Mouse (Mus musculus): ENCODE results near the gene Clca3a1. TPM values are rescaled to one million over a fixed set of nuclear protein-coding genes. Genes with fewer than 3 reads are reported as not detected.
"Not testable (repeated sequence)": the region's sequence is repeated elsewhere in the genome, so short reads cannot be mapped to it uniquely, and the experiment has no call there.

Gene Clca3a1
- polyA plus RNA-seq, 1 experiment from 2014 or later: 0.39 TPM

- WGBS: 29% methylated on average over 3 of the region's 3 CpGs
- H3K4me2 ChIP-seq; H3K4me1 ChIP-seq (replicated peaks); H3K9ac ChIP-seq; H3K9me3 ChIP-seq; H3K27ac ChIP-seq (replicated peaks); H3K4me3 ChIP-seq; ATAC-seq (ENCODE audit: low read depth); H3K36me3 ChIP-seq; H3K27me3 ChIP-seq: not testable (repeated sequence)
Observed at GRCm38 (mm10) chr3:144747706-144748105, 13.1 kb downstream of the Clca3a1 start.

- H3K36me3 ChIP-seq; H3K4me3 ChIP-seq; H3K9ac ChIP-seq; H3K4me2 ChIP-seq; H3K9me3 ChIP-seq; H3K4me1 ChIP-seq (replicated peaks); H3K27me3 ChIP-seq; H3K27ac ChIP-seq (replicated peaks); ATAC-seq (ENCODE audit: low read depth): not testable (repeated sequence)
- WGBS: 74% methylated on average over 24 of the region's 24 CpGs
Observed at GRCm38 (mm10) chr3:144738396-144738795, 22.4 kb downstream of the Clca3a1 start.

- Histone ChIP-seq H3K36me3 (no peaks in the 10 kb centered on the region), H3K9ac (no peak overlapping the region), H3K4me1 (replicated peaks) (no peaks in the 10 kb centered on the region), H3K4me2 (no peak overlapping the region), H3K4me3 (no peak overlapping the region), H3K9me3 (no peaks in the 10 kb centered on the region), H3K27ac (replicated peaks) (no peak overlapping the region), H3K27me3 (no peaks in the 10 kb centered on the region)
- 25% methylated on average over 9 of the region's 9 CpGs for WGBS
- ATAC-seq (ENCODE audit: low read depth): no peak
Observed at GRCm38 (mm10) chr3:144736831-144737230, 23.9 kb downstream of the Clca3a1 start.

DNA sequence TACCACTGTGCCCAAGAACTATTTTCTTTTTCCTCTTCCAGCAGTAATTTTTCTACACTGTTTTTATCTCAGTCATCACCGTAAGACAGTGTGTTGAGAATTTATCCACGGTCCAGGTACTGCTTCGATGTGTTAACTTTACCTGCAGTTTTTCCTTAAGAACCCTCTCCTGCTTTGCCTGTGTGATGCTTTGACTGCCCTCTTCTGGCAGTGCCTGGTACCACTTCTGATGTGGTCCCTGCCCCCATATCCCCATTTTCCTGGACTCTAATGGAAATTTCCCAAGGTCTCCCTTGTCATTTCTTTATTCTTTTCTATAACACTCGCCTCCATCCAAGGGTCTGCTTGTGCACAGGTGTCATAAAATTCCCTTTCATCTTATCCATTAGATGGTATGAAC is 37.3 kb downstream of the Clca3a1 start:
- no peak overlapping the region for H3K4me2 ChIP-seq
- no peaks in the 10 kb centered on the region for H3K9me3 ChIP-seq
- H3K4me3 ChIP-seq: no peak overlapping the region
- ATAC-seq (ENCODE audit: low read depth): no peak
- peaks cover 15% of the 10 kb centered on the region for H3K4me1 ChIP-seq (replicated peaks)
- no peaks in the 10 kb centered on the region for H3K27me3 ChIP-seq
- WGBS: 52% methylated on average over 4 of the region's 4 CpGs
- no peaks in the 10 kb centered on the region for H3K36me3 ChIP-seq
- no peak overlapping the region for H3K27ac ChIP-seq (replicated peaks)
- H3K9ac ChIP-seq: no peak overlapping the region

DNA sequence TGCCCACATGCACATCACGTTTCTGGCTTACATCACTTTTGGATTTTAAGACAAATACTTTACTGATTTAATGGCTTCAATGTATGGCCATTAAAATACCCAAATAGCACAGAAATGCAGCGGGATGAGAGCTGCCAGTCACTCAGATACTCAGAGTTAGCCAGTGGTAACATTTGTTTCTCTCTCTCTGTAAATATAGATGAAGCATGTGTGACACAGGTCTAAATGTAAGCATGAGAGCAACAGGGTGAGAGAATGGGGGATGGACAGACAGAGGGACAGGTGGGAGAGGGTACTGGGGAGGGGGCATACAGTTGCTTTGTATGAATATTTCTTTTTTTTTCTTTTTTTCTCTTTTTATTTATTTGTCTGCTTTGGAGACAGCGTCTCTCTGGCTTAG is 38.2 kb downstream of the Clca3a1 start:
- peaks cover 23% of the 10 kb centered on the region for H3K4me1 ChIP-seq (replicated peaks)
- H3K36me3 ChIP-seq; H3K4me2 ChIP-seq; H3K27me3 ChIP-seq; H3K27ac ChIP-seq (replicated peaks); ATAC-seq (ENCODE audit: low read depth); H3K9me3 ChIP-seq; H3K9ac ChIP-seq; H3K4me3 ChIP-seq: not testable (repeated sequence)
- 93% methylated on average over 3 of the region's 3 CpGs for WGBS

GRCm38 (mm10) chr3:144721860-144722256 is 38.9 kb downstream of the Clca3a1 start:
- WGBS: 86% methylated on average over 9 of the region's 9 CpGs
- Histone ChIP-seq H3K4me1 (replicated peaks) (peaks cover 29% of the 10 kb centered on the region), H3K27ac (replicated peaks) (no peak overlapping the region), H3K27me3 (no peaks in the 10 kb centered on the region), H3K4me3 (no peak overlapping the region), H3K9ac (no peak overlapping the region), H3K36me3 (no peaks in the 10 kb centered on the region), H3K4me2 (no peak overlapping the region), H3K9me3 (no peaks in the 10 kb centered on the region)
- ATAC-seq (ENCODE audit: low read depth): no peak

- ATAC-seq (ENCODE audit: low read depth): no peak
- Histone ChIP-seq H3K9ac (0 out of 2 replicates have a peak overlapping the region, but pooled peaks have one; percentile 95), H3K4me1 (replicated peaks) (peaks cover 34% of the 10 kb centered on the region), H3K36me3 (no peaks in the 10 kb centered on the region), H3K4me3 (peak overlapping the region; percentile 84), H3K27ac (replicated peaks) (peak overlapping the region; percentile 99; the same call in 1 of the 2 replicates), H3K4me2 (peak overlapping the region; percentile 87), H3K27me3 (no peaks in the 10 kb centered on the region), H3K9me3 (no peaks in the 10 kb centered on the region)
- 80% methylated on average over 10 of the region's 10 CpGs for WGBS
Observed at GRCm38 (mm10) chr3:144721077-144721859, 39.5 kb downstream of the Clca3a1 start.

GRCm38 (mm10) chr3:144719901-144720747 is 40.7 kb downstream of the Clca3a1 start, which contains the start of gene Sh3glb1:
Sh3glb1 (minus strand) TSS chr3:144720335.
- WGBS: 1% methylated on average over 60 of the region's 98 CpGs

DNA sequence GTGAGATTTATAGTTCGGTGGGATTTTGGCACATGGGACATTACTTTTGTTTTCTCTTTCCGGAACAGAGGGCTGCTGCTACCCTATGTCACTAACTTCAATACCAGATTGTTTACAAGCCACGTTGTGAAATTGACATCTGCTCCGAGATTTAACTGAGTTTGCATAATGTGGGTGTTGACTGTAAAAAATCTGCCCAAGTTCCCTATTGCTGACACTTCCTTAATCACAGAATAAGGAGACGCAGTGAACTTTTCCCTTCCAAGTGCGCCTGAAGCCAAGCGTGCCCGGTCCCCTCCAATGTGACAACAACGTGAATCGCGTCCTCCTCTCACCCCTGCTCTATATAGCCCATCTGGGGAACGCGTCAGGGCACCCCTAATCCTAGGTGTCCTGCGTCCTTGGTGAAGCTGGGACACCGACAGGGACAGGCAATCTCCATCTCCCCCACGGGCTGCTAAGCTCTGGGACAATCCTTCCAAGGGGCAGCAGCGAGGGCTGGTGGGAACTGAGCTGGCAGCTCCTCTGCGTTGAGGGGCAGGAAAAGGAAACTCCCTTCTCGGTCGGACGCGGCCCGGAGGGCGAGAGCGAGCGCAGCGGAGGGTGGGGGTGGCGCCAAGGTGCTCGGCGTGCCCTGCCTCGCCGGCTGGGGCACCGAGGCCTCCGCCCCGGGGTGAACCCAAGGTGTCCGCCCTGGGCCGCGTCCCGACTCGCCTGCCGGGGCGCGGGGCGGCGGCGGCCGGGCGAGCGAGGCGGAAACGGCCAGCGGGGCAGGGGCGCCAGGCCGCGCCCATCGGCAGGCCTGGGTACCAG is 41.5 kb downstream of the Clca3a1 start:
- WGBS: 1% methylated on average over 48 of the region's 56 CpGs
- peak overlapping the region; percentile 84 for H3K4me3 ChIP-seq
- ATAC-seq (ENCODE audit: low read depth): peak; percentile 48
- H3K4me1 ChIP-seq (replicated peaks): peaks cover 49% of the 10 kb centered on the region
- H3K36me3 ChIP-seq: no peaks in the 10 kb centered on the region
- no peaks in the 10 kb centered on the region for H3K9me3 ChIP-seq
- H3K9ac ChIP-seq: peak overlapping the region; percentile 95
- H3K27ac ChIP-seq (replicated peaks): peak overlapping the region; percentile 99
- H3K27me3 ChIP-seq: no peaks in the 10 kb centered on the region
- peak overlapping the region; percentile 87 for H3K4me2 ChIP-seq

More at GRCm38 (mm10) chr3:144719901-144720747, 40.7 kb downstream of the Clca3a1 start, which contains the start of gene Sh3glb1:
- H3K27me3 ChIP-seq: no peaks in the 10 kb centered on the region
- peak; percentile 94 for ATAC-seq (ENCODE audit: low read depth)
- peak within 1 kb of the TSS; percentile 99 for H3K27ac ChIP-seq (replicated peaks)
- H3K9ac ChIP-seq: peak within 1 kb of the TSS; percentile 95
- H3K4me2 ChIP-seq: peak within 1 kb of the TSS; percentile 87
- H3K4me3 ChIP-seq: peak within 1 kb of the TSS; percentile 84
- H3K36me3 ChIP-seq: no peaks in the 10 kb centered on the region
- no peaks in the 10 kb centered on the region for H3K9me3 ChIP-seq
- H3K4me1 ChIP-seq (replicated peaks): peaks cover 43% of the 10 kb centered on the region

GRCm38 (mm10) chr3:144718706-144719087 is 42.1 kb downstream of the Clca3a1 start:
- peak overlapping the region; percentile 99 for H3K27ac ChIP-seq (replicated peaks)
- no peaks in the 10 kb centered on the region for H3K36me3 ChIP-seq
- no peaks in the 10 kb centered on the region for H3K27me3 ChIP-seq
- no peaks in the 10 kb centered on the region for H3K9me3 ChIP-seq
- ATAC-seq (ENCODE audit: low read depth): no peak
- H3K4me3 ChIP-seq: peak overlapping the region; percentile 84
- WGBS: 16% methylated on average over 7 of the region's 7 CpGs
- peak overlapping the region; percentile 95 for H3K9ac ChIP-seq
- peak overlapping the region; percentile 87 for H3K4me2 ChIP-seq
- H3K4me1 ChIP-seq (replicated peaks): peaks cover 49% of the 10 kb centered on the region

DNA sequence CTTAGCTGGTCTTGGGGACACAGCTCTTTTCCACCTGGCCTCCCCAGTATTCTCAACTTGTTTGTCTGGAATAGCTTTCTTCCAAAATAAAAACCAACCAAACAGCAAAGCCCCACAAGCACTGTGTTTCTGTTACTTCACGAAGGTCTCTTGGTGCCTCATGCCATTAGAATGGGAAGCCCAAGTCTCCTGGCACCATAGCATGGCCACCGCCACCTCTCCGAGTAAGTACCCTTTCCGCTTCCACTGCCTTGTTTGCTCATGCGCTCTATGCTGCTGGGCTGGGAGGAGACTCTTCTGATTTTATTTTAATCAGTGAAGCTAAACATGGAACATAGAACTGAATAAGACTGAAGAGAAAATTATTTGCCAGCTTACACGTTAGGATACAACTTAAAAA is 42.9 kb downstream of the Clca3a1 start:
- no peak overlapping the region; the same call in 1 of the 2 replicates for H3K4me3 ChIP-seq
- H3K9ac ChIP-seq: peak overlapping the region; percentile 12; the same call in 1 of the 2 replicates
- 82% methylated on average over 6 of the region's 6 CpGs for WGBS
- H3K4me1 ChIP-seq (replicated peaks): peaks cover 49% of the 10 kb centered on the region
- no peak for ATAC-seq (ENCODE audit: low read depth)
- H3K4me2 ChIP-seq: peak overlapping the region; percentile 41
- H3K27me3 ChIP-seq: no peaks in the 10 kb centered on the region
- no peaks in the 10 kb centered on the region for H3K9me3 ChIP-seq
- no peaks in the 10 kb centered on the region for H3K36me3 ChIP-seq
- H3K27ac ChIP-seq (replicated peaks): no peak overlapping the region

All from neural tube, embryonic 13.5 days (tissue).